Mouse (Mus musculus) liver, adult 2 months (tissue): Measurements from ENCODE around the gene Bace2.

Source experiments
- CTCF ChIP-seq: fragments of 200-500 bp; IDR thresholded peaks from 2 replicates; pipeline ENCODE4 v1.5.1; 2011; ENCODE audit warnings: low read depth, low read length, control low read depth
- POLR2A ChIP-seq: fragments of 200-500 bp; IDR thresholded peaks from 2 replicates; pipeline ENCODE4 v1.6.1; 2011; ENCODE audit warnings: low read length, control low read depth; ENCODE audit not compliant: insufficient read depth; ENCODE audit errors: extremely low read depth

DNA sequence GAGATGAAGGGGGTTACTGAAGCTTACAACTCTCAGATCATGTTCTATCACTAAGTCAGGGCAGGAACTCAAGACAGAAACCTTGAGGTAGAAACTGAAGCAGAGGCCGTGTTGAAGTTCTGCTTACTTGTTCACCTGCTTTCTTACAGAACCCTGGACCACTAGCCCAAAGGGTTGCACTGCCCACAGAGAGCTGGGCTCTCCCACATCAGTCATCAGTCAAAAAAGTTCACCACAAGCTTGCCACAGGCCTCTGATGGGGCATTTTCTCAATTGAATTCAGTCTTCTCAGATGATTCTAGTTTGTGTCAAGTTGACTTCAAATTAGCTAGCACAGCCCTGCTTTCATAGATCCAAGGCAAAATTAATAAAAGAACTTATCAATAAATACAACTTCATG lies 103.3 kb downstream of the Bace2 start:
- TF ChIP-seq CTCF (no peak), POLR2A (no peak)
